Mouse (Mus musculus) induced T-regulatory cell, adult 2 months (primary cell): ENCODE results near the gene Gm28729.
A peak's percentile ranks its signal among the peaks of the same experiment; 100 is the strongest.
"Not testable (repeated sequence)": the region's sequence is repeated elsewhere in the genome, so short reads cannot be mapped to it uniquely, and the experiment has no call there.

Source experiments
- DNase-seq: peaks from one replicate; pipeline ENCODE4 v3.0.0-alpha.2; 2012; ENCODE audit warnings: low read depth

The Gm28729 gene

GRCm38 (mm10) chr9:96521574-96521973 lies 3.5 kb downstream of the Gm28729 start:
- not testable (repeated sequence) for DNase-seq

- DNase-seq: peak; percentile 26
These were observed 7.6 kb downstream of the Gm28729 start for GRCm38 (mm10) chr9:96517429-96517828.

GRCm38 (mm10) chr9:96516806-96517205 lies 8.3 kb downstream of the Gm28729 start:
- peak; percentile 12 for DNase-seq

- peak; percentile 59 for DNase-seq
These were observed 9.3 kb downstream of the Gm28729 start for GRCm38 (mm10) chr9:96515737-96516136.

- no peak for DNase-seq
These were observed 10.8 kb downstream of the Gm28729 start for GRCm38 (mm10) chr9:96514278-96514677.

GRCm38 (mm10) chr9:96506011-96506498 lies 19.0 kb downstream of the Gm28729 start:
- no peak for DNase-seq

- no peak for DNase-seq
These were observed 19.9 kb downstream of the Gm28729 start for GRCm38 (mm10) chr9:96505156-96505555.

- DNase-seq: no peak
These were observed 20.8 kb downstream of the Gm28729 start for GRCm38 (mm10) chr9:96504116-96504895.

- DNase-seq: no peak
These were observed 22.0 kb downstream of the Gm28729 start for GRCm38 (mm10) chr9:96502856-96503610.

- no peak for DNase-seq
These were observed 23.8 kb downstream of the Gm28729 start for GRCm38 (mm10) chr9:96501217-96501616.

GRCm38 (mm10) chr9:96493212-96493611 lies 31.9 kb downstream of the Gm28729 start:
- DNase-seq: no peak

GRCm38 (mm10) chr9:96491810-96492209 lies 33.3 kb downstream of the Gm28729 start:
- DNase-seq: peak; percentile 83

GRCm38 (mm10) chr9:96487869-96488268 lies 37.2 kb downstream of the Gm28729 start:
- not testable (repeated sequence) for DNase-seq

GRCm38 (mm10) chr9:96483648-96484047 lies 41.4 kb downstream of the Gm28729 start:
- no peak for DNase-seq

- DNase-seq: no peak
These were observed 42.0 kb downstream of the Gm28729 start for GRCm38 (mm10) chr9:96483028-96483427.

- DNase-seq: peak; percentile 97
These were observed 46.8 kb downstream of the Gm28729 start, which contains the start of gene Rnf7 for GRCm38 (mm10) chr9:96478071-96478888. TSS of gene Rnf7 (minus strand) at chr9:96478675.

GRCm38 (mm10) chr9:96472356-96472755 lies 52.7 kb downstream of the Gm28729 start:
- DNase-seq: no peak

GRCm38 (mm10) chr9:96471681-96472080 lies 53.4 kb downstream of the Gm28729 start:
- DNase-seq: not testable (repeated sequence)

- no peak for DNase-seq
These were observed 54.6 kb downstream of the Gm28729 start for GRCm38 (mm10) chr9:96470266-96470974.

GRCm38 (mm10) chr9:96469556-96470265 lies 55.4 kb downstream of the Gm28729 start:
- no peak for DNase-seq

GRCm38 (mm10) chr9:96463708-96464107 lies 61.4 kb downstream of the Gm28729 start:
- no peak for DNase-seq
